Mouse (Mus musculus): ENCODE measurements at regions not wholly inside any gene's neighbourhood (a gene's known extent, or its start where the extent isn't known, plus 50 kb on each side); places are given as distances from the start of the nearest gene placed in this dataset.

DNA sequence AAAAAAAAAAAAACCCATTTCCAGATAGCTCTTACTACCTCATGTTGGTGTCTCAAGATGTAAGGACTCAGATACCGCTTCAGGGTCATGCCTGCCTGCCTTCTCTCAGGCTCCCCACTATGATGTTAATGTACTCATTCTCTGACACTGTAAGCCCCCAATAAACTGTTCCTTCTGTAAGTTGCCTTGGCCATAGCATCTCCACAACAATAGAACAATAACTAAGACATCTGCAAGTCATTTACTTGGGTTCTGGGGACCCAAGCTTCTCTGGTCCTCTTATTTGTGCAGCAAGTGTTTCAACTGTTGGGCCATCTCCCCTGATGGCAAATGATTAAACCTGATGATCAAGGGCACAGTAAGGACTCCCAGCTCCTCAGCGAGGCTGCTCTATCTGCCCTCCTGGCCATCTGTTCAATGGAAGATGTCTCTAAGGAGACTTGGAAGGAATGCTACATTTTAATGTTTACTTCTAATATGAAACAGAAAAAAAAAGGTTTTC lies 520.8 kb upstream of the Rgma start:
- Histone ChIP-seq H3K36me3 (no peaks in the 10 kb centered on the region), H3K27ac (no peak overlapping the region), H3K9me3 (no peaks in the 10 kb centered on the region), H3K4me1 (no peaks in the 10 kb centered on the region), H3K4me2 (no peak overlapping the region), H3K9ac (no peak overlapping the region), H3K4me3 (no peak overlapping the region), H3K27me3 (no peaks in the 10 kb centered on the region)
- no peak for ATAC-seq (ENCODE audit: insufficient number of reproducible peaks, low FRiP score, low TSS enrichment, low read depth)
- WGBS: 63% methylated on average over 2 of the region's 2 CpGs

DNA sequence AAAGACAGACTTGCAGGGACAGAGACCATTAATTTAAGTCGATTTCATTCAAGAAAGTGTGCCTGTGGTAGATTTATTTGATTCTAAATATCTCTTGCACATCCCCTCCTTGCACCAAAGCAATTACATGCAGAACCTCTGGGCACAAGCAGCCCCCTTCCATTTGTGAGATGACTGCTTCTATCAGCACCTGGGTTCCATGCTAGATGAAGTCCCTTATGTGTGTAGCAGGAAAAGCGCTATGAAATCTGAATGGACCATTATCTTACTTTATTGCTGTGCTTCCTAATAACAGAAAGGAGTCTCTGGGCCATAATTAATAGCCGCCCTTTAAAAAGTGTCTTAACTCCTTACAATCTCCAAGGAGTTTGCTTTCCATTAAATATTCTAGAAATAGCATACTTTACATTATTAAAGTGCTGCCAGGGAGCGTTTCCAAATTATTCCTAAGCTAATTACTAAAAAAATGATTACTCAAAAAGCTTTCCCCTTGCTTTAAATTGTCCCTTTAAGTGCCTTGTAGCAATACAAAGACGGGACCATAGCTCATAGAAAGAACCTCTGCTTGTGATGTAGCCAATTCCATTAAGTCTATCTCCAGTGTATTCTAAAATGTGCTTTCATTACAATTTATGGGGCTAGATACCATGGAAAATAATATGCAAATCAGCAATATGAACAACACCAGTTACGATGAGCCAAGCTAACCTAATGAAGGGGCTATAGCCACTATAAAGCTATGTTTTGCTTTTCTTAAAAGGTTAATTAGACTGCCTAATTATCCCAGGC lies 508.1 kb upstream of the Rgma start:
- WGBS: 56% methylated on average over 6 of the region's 6 CpGs

GRCm38 (mm10) chr7:72869068-72869467 lies 506.2 kb upstream of the Rgma start:
- Histone ChIP-seq H3K4me1 (peaks cover 8% of the 10 kb centered on the region; the same call in 1 of the 2 replicates), H3K4me2 (no peak overlapping the region), H3K9me3 (no peaks in the 10 kb centered on the region), H3K9ac (no peak overlapping the region), H3K27me3 (no peaks in the 10 kb centered on the region), H3K27ac (no peak overlapping the region), H3K4me3 (no peak overlapping the region), H3K36me3 (no peaks in the 10 kb centered on the region)
- ATAC-seq (ENCODE audit: insufficient number of reproducible peaks, low FRiP score, low TSS enrichment, low read depth): no peak
- 52% methylated on average over 4 of the region's 4 CpGs for WGBS

More for the DNA sequence above, 508.1 kb upstream of the Rgma start:
- H3K27ac ChIP-seq: no peak overlapping the region
- no peak overlapping the region for H3K4me3 ChIP-seq
- H3K27me3 ChIP-seq: no peaks in the 10 kb centered on the region
- H3K9ac ChIP-seq: no peak overlapping the region
- H3K9me3 ChIP-seq: no peaks in the 10 kb centered on the region
- H3K4me2 ChIP-seq: no peak overlapping the region
- ATAC-seq (ENCODE audit: insufficient number of reproducible peaks, low FRiP score, low TSS enrichment, low read depth): no peak
- peaks cover 8% of the 10 kb centered on the region; the same call in 1 of the 2 replicates for H3K4me1 ChIP-seq
- no peaks in the 10 kb centered on the region for H3K36me3 ChIP-seq

- ATAC-seq (ENCODE audit: insufficient number of reproducible peaks, low FRiP score, low TSS enrichment, low read depth): no peak
Observed at GRCm38 (mm10) chr7:72900816-72901215, 474.5 kb upstream of the Rgma start.

DNA sequence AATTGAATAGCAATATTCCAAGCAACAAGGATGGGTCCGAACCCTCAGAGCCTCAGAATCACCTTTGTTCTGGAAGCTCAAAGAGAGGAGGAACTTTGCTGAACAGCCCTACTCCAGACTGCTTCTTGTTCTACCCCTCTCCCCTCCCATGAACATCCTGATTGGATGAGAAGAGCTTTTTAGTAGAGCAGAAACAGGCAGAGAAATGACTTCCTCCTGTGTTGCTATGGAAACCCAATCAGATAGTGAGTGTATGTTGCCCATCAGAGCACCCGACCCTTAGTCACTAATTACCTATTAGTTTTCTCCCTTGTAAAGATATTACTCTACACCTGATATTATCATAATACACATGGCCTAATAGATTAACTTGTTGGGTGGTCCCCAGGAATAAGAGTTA lies 469.4 kb upstream of the Rgma start:
- H3K4me2 ChIP-seq: no peak overlapping the region
- WGBS: 75% methylated on average over 2 of the region's 2 CpGs
- H3K9me3 ChIP-seq: no peaks in the 10 kb centered on the region
- H3K36me3 ChIP-seq: no peaks in the 10 kb centered on the region
- H3K27ac ChIP-seq: no peak overlapping the region
- no peaks in the 10 kb centered on the region for H3K4me1 ChIP-seq
- no peaks in the 10 kb centered on the region for H3K27me3 ChIP-seq
- no peak for ATAC-seq (ENCODE audit: insufficient number of reproducible peaks, low FRiP score, low TSS enrichment, low read depth)
- H3K4me3 ChIP-seq: no peak overlapping the region
- no peak overlapping the region for H3K9ac ChIP-seq

More at GRCm38 (mm10) chr7:72900816-72901215, 474.5 kb upstream of the Rgma start:
- Histone ChIP-seq H3K27ac (no peak overlapping the region; the same call in 1 of the 2 replicates), H3K4me2 (no peak overlapping the region), H3K4me3 (no peak overlapping the region), H3K27me3 (no peaks in the 10 kb centered on the region), H3K36me3 (no peaks in the 10 kb centered on the region), H3K9me3 (no peaks in the 10 kb centered on the region), H3K4me1 (no peaks in the 10 kb centered on the region), H3K9ac (no peak overlapping the region)
- 38% methylated on average over 6 of the region's 6 CpGs for WGBS

DNA sequence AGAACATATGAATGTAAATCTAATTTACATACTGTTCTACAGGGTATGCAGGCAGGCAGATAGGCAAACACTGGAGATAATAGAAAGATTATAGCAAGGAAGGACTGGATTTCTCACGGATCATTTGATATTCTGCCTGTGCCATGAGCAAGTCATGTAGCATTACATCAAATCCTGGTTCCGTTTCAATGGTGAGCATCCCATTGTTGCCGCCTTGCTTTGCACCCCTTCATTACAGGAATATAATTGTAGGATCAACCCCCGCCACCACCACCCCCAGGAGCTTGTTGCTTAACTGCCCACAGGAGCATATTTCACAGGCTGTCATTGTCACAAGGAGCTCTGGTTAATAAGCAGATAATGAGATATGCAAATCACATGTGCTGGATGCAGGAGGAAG lies 468.8 kb upstream of the Rgma start:
- H3K9ac ChIP-seq: no peak overlapping the region
- 85% methylated on average over 4 of the region's 4 CpGs for WGBS

GRCm38 (mm10) chr7:72926772-72927380 lies 448.4 kb upstream of the Rgma start:
- Histone ChIP-seq H3K9ac (no peak overlapping the region), H3K27ac (peak overlapping the region; percentile 47; the same call in 1 of the 2 replicates), H3K36me3 (no peaks in the 10 kb centered on the region), H3K27me3 (no peaks in the 10 kb centered on the region), H3K4me3 (no peak overlapping the region), H3K4me2 (no peak overlapping the region), H3K4me1 (peaks cover 9% of the 10 kb centered on the region; the same call in 1 of the 2 replicates), H3K9me3 (no peaks in the 10 kb centered on the region)
- no peak; the same call in 1 of the 2 replicates for ATAC-seq (ENCODE audit: insufficient number of reproducible peaks, low FRiP score, low TSS enrichment, low read depth)
- WGBS: 30% methylated on average over 20 of the region's 20 CpGs

More for the DNA sequence above, 468.8 kb upstream of the Rgma start:
- Histone ChIP-seq H3K9me3 (no peaks in the 10 kb centered on the region), H3K4me2 (no peak overlapping the region), H3K36me3 (no peaks in the 10 kb centered on the region), H3K27me3 (no peaks in the 10 kb centered on the region), H3K4me3 (no peak overlapping the region), H3K27ac (no peak overlapping the region), H3K4me1 (no peaks in the 10 kb centered on the region)
- no peak for ATAC-seq (ENCODE audit: insufficient number of reproducible peaks, low FRiP score, low TSS enrichment, low read depth)

- Histone ChIP-seq H3K36me3 (no peaks in the 10 kb centered on the region), H3K27ac (no peak overlapping the region), H3K4me3 (no peak overlapping the region), H3K4me1 (no peaks in the 10 kb centered on the region), H3K27me3 (no peaks in the 10 kb centered on the region), H3K4me2 (no peak overlapping the region), H3K9me3 (no peaks in the 10 kb centered on the region), H3K9ac (no peak overlapping the region)
- WGBS: 89% methylated on average over 2 of the region's 2 CpGs
- ATAC-seq (ENCODE audit: insufficient number of reproducible peaks, low FRiP score, low TSS enrichment, low read depth): no peak
Observed at GRCm38 (mm10) chr7:72938842-72939241, 436.5 kb upstream of the Rgma start.

- WGBS: 63% methylated on average over 1 of the region's 1 CpGs
- Histone ChIP-seq H3K27me3 (no peaks in the 10 kb centered on the region), H3K27ac (no peak overlapping the region), H3K9me3 (no peaks in the 10 kb centered on the region), H3K4me1 (peaks cover 7% of the 10 kb centered on the region; the same call in 1 of the 2 replicates), H3K4me2 (no peak overlapping the region), H3K4me3 (no peak overlapping the region), H3K36me3 (no peaks in the 10 kb centered on the region), H3K9ac (no peak overlapping the region)
- ATAC-seq (ENCODE audit: insufficient number of reproducible peaks, low FRiP score, low TSS enrichment, low read depth): no peak
Observed at GRCm38 (mm10) chr7:72947531-72947930, 427.8 kb upstream of the Rgma start.

DNA sequence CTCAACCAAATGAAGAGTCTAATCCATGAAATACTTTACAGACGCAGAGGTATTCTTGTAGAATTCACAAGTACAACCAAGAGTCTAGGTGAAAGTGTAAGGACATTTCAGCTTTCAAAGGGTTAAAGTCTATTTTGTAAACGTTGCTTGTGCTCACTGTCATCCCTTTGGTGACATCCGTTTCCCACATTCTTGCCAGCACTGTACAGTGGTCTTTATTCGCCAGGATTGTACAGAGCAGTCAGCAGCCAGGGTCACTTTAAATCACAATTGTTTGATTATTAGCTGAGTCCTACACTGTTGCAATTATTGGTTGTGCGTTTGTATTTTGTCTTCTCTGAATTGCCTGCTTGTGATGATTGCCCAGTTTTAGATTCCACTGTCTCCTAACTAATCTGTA lies 427.3 kb upstream of the Rgma start:
- no peak for ATAC-seq (ENCODE audit: insufficient number of reproducible peaks, low FRiP score, low TSS enrichment, low read depth)
- 49% methylated on average over 5 of the region's 5 CpGs for WGBS
- H3K4me1 ChIP-seq: peaks cover 7% of the 10 kb centered on the region; the same call in 1 of the 2 replicates
- H3K9ac ChIP-seq: no peak overlapping the region
- no peak overlapping the region for H3K4me2 ChIP-seq
- no peak overlapping the region for H3K4me3 ChIP-seq
- no peaks in the 10 kb centered on the region for H3K27me3 ChIP-seq
- H3K36me3 ChIP-seq: no peaks in the 10 kb centered on the region
- H3K9me3 ChIP-seq: no peaks in the 10 kb centered on the region
- H3K27ac ChIP-seq: no peak overlapping the region

DNA sequence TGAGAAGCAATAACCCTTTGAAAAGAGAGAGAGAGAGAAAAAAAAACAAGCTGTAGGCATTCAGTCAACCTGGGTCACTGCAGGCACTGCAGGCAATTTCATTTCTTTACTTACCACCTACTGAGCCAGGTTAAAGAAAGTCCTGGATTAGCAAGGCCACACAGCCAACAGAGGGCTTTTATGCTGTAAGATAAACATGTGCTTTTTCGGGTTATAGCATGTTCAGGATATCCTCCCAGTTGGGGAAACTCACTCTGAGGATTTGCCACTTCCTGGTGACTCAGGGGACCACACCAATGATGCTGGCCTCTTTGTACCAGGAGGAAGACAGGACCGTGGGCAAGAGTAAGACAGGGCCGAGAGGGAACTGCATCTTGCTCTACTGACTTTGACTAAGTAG lies 426.6 kb upstream of the Rgma start:
- ATAC-seq (ENCODE audit: insufficient number of reproducible peaks, low FRiP score, low TSS enrichment, low read depth): no peak
- H3K4me1 ChIP-seq: peaks cover 7% of the 10 kb centered on the region; the same call in 1 of the 2 replicates
- 44% methylated on average over 3 of the region's 3 CpGs for WGBS
- no peak overlapping the region for H3K9ac ChIP-seq
- no peaks in the 10 kb centered on the region for H3K36me3 ChIP-seq
- no peak overlapping the region for H3K4me2 ChIP-seq
- no peak overlapping the region for H3K4me3 ChIP-seq
- no peaks in the 10 kb centered on the region for H3K9me3 ChIP-seq
- H3K27ac ChIP-seq: no peak overlapping the region
- no peaks in the 10 kb centered on the region for H3K27me3 ChIP-seq

DNA sequence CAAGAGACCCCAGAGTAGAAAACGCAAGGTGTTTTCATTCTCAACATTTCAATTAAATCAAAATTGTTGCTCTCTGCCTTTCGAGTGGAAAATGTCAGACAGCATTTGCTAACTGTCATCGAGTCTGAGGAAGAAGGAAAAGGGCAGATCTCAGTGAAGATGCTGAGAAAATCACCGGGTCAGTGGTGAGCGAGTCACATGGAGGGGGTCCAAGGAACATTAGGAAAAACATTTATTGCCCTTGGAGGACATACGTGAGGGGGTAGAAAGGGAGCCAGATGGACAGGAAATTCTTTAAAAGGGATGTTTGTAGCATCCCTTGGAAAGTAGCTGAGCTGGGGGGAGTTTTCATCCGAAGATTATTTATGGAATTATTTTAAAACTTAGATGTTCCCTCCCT lies 425.4 kb upstream of the Rgma start:
- H3K9me3 ChIP-seq: no peaks in the 10 kb centered on the region
- no peaks in the 10 kb centered on the region for H3K27me3 ChIP-seq
- WGBS: 57% methylated on average over 7 of the region's 7 CpGs
- ATAC-seq (ENCODE audit: insufficient number of reproducible peaks, low FRiP score, low TSS enrichment, low read depth): no peak
- no peak overlapping the region for H3K4me3 ChIP-seq
- H3K27ac ChIP-seq: no peak overlapping the region
- H3K36me3 ChIP-seq: no peaks in the 10 kb centered on the region
- H3K4me2 ChIP-seq: no peak overlapping the region
- no peak overlapping the region for H3K9ac ChIP-seq
- H3K4me1 ChIP-seq: peaks cover 7% of the 10 kb centered on the region; the same call in 1 of the 2 replicates

All from limb, embryonic 15.5 days (tissue).